Mouse (Mus musculus): Measurements from ENCODE around the gene Adamtsl3.
A peak's percentile ranks its signal among the peaks of the same experiment; 100 is the strongest.
"Not testable (repeated sequence)": the region's sequence is repeated elsewhere in the genome, so short reads cannot be mapped to it uniquely, and the experiment has no call there.

The Adamtsl3 gene

GRCm38 (mm10) chr7:82417053-82417452, 81.6 kb downstream of the Adamtsl3 start:
- DNase-seq (ENCODE audit: extremely low read depth, low read depth, low spot score) = no peak

DNA sequence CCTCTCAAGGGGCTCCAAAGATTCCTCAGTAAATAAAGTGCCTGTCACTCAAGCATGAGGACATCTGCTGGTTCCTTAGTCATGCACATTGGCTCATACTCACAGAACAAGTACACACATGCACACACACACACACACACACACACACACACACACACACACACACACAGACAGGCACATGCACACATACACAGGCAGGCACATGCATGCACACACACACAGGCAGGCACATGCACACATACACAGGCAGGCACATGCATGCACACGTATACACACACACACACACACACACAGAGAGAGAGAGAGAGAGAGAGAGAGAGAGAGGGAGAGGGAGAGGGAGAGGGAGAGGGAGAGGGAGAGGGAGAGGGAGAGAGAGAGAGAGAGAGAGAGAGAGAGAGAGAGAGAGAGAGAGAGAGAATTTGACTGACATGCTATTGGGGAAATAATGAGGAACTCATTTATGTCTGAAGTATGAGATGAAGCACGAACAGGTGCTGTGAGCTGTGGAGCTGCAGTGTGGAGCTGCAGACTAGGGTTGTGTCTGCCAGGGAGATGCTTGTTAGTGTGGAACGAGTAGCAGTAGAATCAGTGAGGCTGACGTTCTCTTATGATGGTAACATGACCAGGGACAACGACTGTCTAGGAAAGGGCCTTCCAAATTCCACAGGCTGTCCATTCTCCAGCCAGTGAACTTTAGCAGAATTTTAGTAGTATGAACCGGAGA, 85.0 kb downstream of the Adamtsl3 start:
- DNase-seq (ENCODE audit: extremely low read depth, low read depth, low spot score) = not testable (repeated sequence)

DNA sequence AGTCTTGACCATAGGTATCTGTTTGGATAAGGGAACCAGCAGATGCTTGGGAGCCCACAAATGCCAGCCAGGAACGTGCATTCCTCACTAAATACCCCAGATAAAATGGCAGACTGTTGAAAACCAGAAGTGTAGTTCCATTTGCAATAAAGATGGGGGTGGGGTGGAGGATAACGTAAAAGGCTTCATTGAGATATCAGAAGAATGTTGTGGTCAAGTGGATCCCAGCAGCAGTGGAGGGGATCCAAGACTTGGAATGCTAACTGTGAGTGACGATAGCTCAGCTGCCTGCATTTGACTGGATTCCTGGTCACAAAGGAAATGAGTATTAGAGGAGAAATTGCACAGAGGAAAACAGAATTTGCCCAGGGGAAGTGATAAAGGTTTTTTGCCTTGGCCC, 87.1 kb downstream of the Adamtsl3 start:
- DNase-seq (ENCODE audit: extremely low read depth, low read depth, low spot score) = no peak

- DNase-seq (ENCODE audit: extremely low read depth, low read depth, low spot score) = no peak
Observed at GRCm38 (mm10) chr7:82423602-82424001, 88.1 kb downstream of the Adamtsl3 start.

DNA sequence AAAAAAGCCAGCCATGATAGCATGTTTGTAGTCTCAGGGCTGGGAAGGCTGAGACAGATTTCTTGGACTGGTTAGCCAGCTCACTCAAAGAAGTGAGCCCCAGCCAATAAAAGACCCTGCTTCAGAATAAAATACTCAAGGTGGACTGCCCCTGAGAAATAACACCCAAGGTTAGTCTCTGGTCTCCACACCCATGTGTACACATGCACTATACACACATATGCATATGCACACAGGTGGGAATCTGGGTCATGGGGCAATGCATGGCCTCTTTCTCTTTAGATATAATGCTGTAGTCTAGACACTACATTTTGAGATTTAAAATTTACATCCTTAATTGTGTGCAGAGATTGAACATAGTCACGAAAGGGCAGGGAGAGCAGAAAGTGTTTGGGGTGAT, 88.8 kb downstream of the Adamtsl3 start:
- DNase-seq (ENCODE audit: extremely low read depth, low read depth, low spot score) = no peak

DNA sequence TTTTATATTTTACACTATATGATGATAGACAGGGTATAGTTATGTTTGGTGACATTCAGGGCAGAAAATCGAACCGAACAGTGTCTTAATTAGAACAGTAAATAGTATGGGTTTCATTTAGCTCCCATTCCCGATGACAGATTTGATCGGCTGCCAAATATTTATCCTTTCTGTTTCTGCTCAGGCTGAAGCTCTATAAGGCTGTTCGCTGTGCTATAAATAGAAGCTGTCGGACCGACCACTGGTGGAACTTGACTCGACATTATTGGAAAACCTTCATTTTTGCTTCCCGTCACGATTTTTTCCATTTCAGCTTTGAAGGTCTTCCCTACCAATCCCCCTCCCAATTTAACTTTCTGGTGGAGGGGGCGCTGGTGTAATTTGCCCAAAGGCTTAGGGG, 89.9 kb downstream of the Adamtsl3 start:
- DNase-seq (ENCODE audit: extremely low read depth, low read depth, low spot score) = no peak

- no peak for DNase-seq (ENCODE audit: extremely low read depth, low read depth, low spot score)
Observed at GRCm38 (mm10) chr7:82429447-82429846, 94.0 kb downstream of the Adamtsl3 start.

DNA sequence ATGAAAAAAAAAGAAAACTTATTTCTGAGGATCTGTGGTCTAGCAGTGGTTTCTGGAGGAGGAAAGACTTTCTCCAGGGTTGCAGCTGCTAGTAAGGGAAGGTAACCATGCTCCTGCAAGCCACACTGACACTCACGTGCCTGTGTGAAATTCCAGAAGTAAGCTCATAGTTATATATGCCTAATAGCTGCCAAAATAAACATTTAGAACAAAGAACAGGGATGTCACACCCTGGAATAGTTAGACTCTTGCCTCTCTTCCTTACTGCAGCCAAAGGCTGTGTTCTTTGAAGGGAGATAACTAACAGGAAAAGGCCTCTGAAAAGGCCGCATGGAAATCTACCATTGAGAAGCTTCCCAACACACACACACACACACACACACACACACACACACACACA, 96.1 kb downstream of the Adamtsl3 start:
- DNase-seq (ENCODE audit: extremely low read depth, low read depth, low spot score) = no peak

DNA sequence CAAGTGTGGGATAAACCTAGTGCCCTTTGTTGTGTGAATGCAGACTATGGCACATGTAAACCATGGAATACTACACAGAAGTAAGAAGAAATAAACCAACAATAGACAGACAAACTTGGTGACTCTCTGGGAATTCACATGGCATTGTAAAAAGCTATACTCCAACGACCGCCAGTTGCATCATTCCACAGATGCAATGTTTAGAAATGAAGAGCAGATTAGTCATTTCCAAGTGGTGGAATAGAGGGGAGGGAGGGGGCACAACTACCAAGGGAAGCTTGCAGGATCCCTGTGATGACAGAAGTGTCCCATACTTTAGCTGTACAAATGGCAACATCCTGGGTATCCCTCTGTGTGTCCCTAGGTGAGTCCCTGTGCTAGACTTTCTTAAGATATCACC, 97.7 kb downstream of the Adamtsl3 start:
- no peak for DNase-seq (ENCODE audit: extremely low read depth, low read depth, low spot score)

GRCm38 (mm10) chr7:82458376-82458775, 122.9 kb downstream of the Adamtsl3 start:
- DNase-seq (ENCODE audit: extremely low read depth, low read depth, low spot score) = no peak

- DNase-seq (ENCODE audit: extremely low read depth, low read depth, low spot score) = no peak
Observed at GRCm38 (mm10) chr7:82462921-82463523, 127.5 kb downstream of the Adamtsl3 start.

- DNase-seq (ENCODE audit: extremely low read depth, low read depth, low spot score) = no peak
Observed at GRCm38 (mm10) chr7:82464364-82464763, 128.9 kb downstream of the Adamtsl3 start.

DNA sequence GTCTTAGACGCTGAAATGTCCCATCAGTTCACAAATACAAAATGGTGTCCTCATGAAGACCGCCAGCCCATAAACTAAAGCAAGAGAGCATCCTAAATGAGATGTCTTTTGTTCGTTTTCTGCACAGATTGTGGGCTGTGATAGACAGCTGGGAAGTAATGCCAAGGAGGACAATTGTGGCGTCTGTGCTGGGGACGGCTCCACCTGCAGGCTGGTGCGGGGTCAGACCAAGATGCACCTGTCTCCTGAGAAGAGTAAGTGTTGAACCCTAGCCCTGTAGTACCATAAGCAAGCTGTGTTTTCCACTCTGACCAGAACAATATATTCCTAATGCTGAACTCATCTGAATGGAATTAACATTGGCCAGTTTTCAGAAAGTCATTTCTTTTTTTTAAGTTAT, 129.9 kb downstream of the Adamtsl3 start:
- DNase-seq (ENCODE audit: extremely low read depth, low read depth, low spot score) = no peak

- DNase-seq (ENCODE audit: extremely low read depth, low read depth, low spot score) = no peak
Observed at GRCm38 (mm10) chr7:82476441-82477221, 141.1 kb downstream of the Adamtsl3 start.

DNA sequence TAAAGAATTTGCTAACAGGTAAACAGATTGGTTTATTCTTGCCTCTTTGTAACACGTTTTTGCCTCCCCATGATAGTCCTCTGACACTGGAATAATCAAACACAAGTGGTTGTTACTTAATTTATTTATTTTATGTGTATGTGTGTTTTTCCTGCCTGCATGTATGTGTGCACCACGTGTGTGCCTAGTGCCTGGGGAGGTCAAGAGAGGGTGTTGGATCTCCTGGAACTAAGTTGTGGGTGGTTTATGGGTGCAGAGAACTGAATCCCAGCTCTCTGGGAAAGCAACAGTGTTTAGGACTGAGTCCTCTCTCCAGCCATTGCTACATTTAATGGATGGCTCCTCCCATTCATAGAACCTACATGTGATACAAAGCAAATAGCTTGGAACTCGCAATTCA, 143.0 kb downstream of the Adamtsl3 start:
- no peak for DNase-seq (ENCODE audit: extremely low read depth, low read depth, low spot score)

- DNase-seq (ENCODE audit: extremely low read depth, low read depth, low spot score) = peak; percentile 18
Observed at GRCm38 (mm10) chr7:82478861-82479755, 143.6 kb downstream of the Adamtsl3 start.

- DNase-seq (ENCODE audit: extremely low read depth, low read depth, low spot score) = no peak
Observed at GRCm38 (mm10) chr7:82483426-82483825, 147.9 kb downstream of the Adamtsl3 start.

DNA sequence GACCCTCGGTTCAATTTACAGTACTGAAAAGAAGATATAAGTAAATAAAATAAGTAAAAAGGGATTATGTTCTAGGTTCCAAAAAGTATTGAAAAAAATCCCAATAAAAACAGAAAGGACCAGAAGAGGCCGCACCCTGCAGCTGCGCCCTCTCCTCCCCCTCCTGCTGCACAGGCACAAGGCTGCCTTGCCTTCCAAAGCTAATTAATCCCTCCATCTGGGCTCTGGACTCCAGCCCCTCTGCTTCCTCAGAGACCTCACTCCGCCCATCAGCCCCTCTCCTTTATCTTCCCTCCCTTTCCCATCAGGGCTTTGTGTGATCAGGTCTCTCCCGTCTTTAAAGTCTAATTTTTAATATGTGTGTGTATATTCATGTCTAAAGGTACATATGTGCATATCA, 149.3 kb downstream of the Adamtsl3 start:
- DNase-seq (ENCODE audit: extremely low read depth, low read depth, low spot score) = no peak

- DNase-seq (ENCODE audit: extremely low read depth, low read depth, low spot score) = no peak
Observed at GRCm38 (mm10) chr7:82485344-82485954, 150.0 kb downstream of the Adamtsl3 start.

- no peak for DNase-seq (ENCODE audit: extremely low read depth, low read depth, low spot score)
Observed at GRCm38 (mm10) chr7:82491018-82491417, 155.5 kb downstream of the Adamtsl3 start.

DNA sequence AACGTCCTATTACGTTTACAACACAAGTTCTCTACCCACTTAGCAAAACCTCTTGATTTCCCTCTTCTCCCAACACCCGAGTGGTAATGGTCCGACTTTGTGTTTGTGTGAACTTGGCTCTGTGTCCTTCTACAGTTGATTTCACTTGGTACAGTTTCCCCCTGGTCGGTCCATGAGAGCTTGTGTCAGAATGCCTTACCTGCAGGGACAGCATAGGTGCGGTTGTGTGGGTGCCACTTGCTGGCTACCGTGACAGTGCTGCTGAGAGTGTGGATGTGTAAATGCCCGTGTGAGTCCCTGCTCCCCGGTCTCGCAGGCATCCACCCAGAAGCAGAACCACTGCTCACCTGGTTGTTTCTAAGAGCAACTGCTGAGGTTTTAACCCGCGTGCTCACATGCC, 157.4 kb downstream of the Adamtsl3 start:
- no peak for DNase-seq (ENCODE audit: extremely low read depth, low read depth, low spot score)
